Mouse (Mus musculus): ENCODE measurements around the gene Slc35a3. TPM values are rescaled to one million over a fixed set of nuclear protein-coding genes. Genes with fewer than 3 reads are reported as not detected.
"Not testable (repeated sequence)": the region's sequence is repeated elsewhere in the genome, so short reads cannot be mapped to it uniquely, and the experiment has no call there.

The Slc35a3 gene
- polyA plus RNA-seq, 1 experiment from 2014 or later, result 10.3 TPM

GRCm38 (mm10) chr3:116661870-116662414 lies 50.7 kb downstream of the Slc35a3 start:
- WGBS, result under 1% methylated on average over 55 of the region's 68 CpGs
- peak; percentile 46 for DNase-seq (ENCODE audit: low spot score)
- no peaks in the 10 kb centered on the region for H3K9me3 ChIP-seq (ENCODE audit: control insufficient read depth, low read length)
- H3K27ac ChIP-seq, result peak overlapping the region; percentile 95
- peak overlapping the region; percentile 98 for H3K9ac ChIP-seq
- H3K36me3 ChIP-seq (replicated peaks; ENCODE audit: control insufficient read depth, insufficient read depth), result no peaks in the 10 kb centered on the region
- H3K4me1 ChIP-seq (replicated peaks; ENCODE audit: control insufficient read depth, insufficient read depth, low read length), result peaks cover 29% of the 10 kb centered on the region
- H3K4me3 ChIP-seq (replicated peaks; ENCODE audit: low read length), result peak overlapping the region; percentile 74
- peak; percentile 87 for ATAC-seq (ENCODE audit: low FRiP score)
- H3K27me3 ChIP-seq (ENCODE audit: control insufficient read depth, insufficient read depth, low read length), result no peaks in the 10 kb centered on the region
- H3K4me2 ChIP-seq (replicated peaks), result peak overlapping the region; percentile 78

GRCm38 (mm10) chr3:116661288-116661869 lies 51.3 kb downstream of the Slc35a3 start:
- Histone ChIP-seq H3K4me1 (replicated peaks; ENCODE audit: control insufficient read depth, insufficient read depth, low read length) (peaks cover 34% of the 10 kb centered on the region), H3K27me3 (ENCODE audit: control insufficient read depth, insufficient read depth, low read length) (no peaks in the 10 kb centered on the region), H3K4me2 (replicated peaks) (peak overlapping the region; percentile 78), H3K36me3 (replicated peaks; ENCODE audit: control insufficient read depth, insufficient read depth) (no peaks in the 10 kb centered on the region), H3K4me3 (replicated peaks; ENCODE audit: low read length) (peak overlapping the region; percentile 74), H3K9ac (peak overlapping the region; percentile 98), H3K27ac (peak overlapping the region; percentile 95), H3K9me3 (ENCODE audit: control insufficient read depth, low read length) (no peaks in the 10 kb centered on the region)
- ATAC-seq (ENCODE audit: low FRiP score) (no peak), DNase-seq (ENCODE audit: low spot score) (no peak)
- 7% methylated on average over 16 of the region's 16 CpGs for WGBS

- Histone ChIP-seq H3K4me1 (replicated peaks; ENCODE audit: control insufficient read depth, insufficient read depth, low read length) (peaks cover 34% of the 10 kb centered on the region), H3K27ac (no peak overlapping the region), H3K27me3 (ENCODE audit: control insufficient read depth, insufficient read depth, low read length) (no peaks in the 10 kb centered on the region), H3K9ac (no peak overlapping the region), H3K36me3 (replicated peaks; ENCODE audit: control insufficient read depth, insufficient read depth) (no peaks in the 10 kb centered on the region), H3K4me2 (replicated peaks) (no peak overlapping the region), H3K4me3 (replicated peaks; ENCODE audit: low read length) (no peak overlapping the region), H3K9me3 (ENCODE audit: control insufficient read depth, low read length) (no peaks in the 10 kb centered on the region)
- WGBS, result 81% methylated on average over 13 of the region's 13 CpGs
- no peak for DNase-seq (ENCODE audit: low spot score)
- no peak for ATAC-seq (ENCODE audit: low FRiP score)
Observed at GRCm38 (mm10) chr3:116659856-116660430, 52.7 kb downstream of the Slc35a3 start.

- Histone ChIP-seq H3K4me1 (replicated peaks; ENCODE audit: control insufficient read depth, insufficient read depth, low read length) (peaks cover 34% of the 10 kb centered on the region), H3K9ac (no peak overlapping the region), H3K4me2 (replicated peaks) (no peak overlapping the region), H3K27ac (no peak overlapping the region), H3K27me3 (ENCODE audit: control insufficient read depth, insufficient read depth, low read length) (no peaks in the 10 kb centered on the region), H3K36me3 (replicated peaks; ENCODE audit: control insufficient read depth, insufficient read depth) (no peaks in the 10 kb centered on the region), H3K9me3 (ENCODE audit: control insufficient read depth, low read length) (no peaks in the 10 kb centered on the region), H3K4me3 (replicated peaks; ENCODE audit: low read length) (no peak overlapping the region)
- DNase-seq (ENCODE audit: low spot score), result no peak
- WGBS, result 80% methylated on average over 15 of the region's 15 CpGs
- no peak for ATAC-seq (ENCODE audit: low FRiP score)
Observed at GRCm38 (mm10) chr3:116658928-116659565, 53.6 kb downstream of the Slc35a3 start.

GRCm38 (mm10) chr3:116656184-116656965 lies 56.3 kb downstream of the Slc35a3 start:
- WGBS, result 80% methylated on average over 7 of the region's 7 CpGs
- Histone ChIP-seq H3K36me3 (replicated peaks; ENCODE audit: control insufficient read depth, insufficient read depth) (no peaks in the 10 kb centered on the region), H3K27me3 (ENCODE audit: control insufficient read depth, insufficient read depth, low read length) (no peaks in the 10 kb centered on the region), H3K27ac (no peak overlapping the region), H3K9me3 (ENCODE audit: control insufficient read depth, low read length) (no peaks in the 10 kb centered on the region), H3K4me2 (replicated peaks) (no peak overlapping the region), H3K4me3 (replicated peaks; ENCODE audit: low read length) (no peak overlapping the region), H3K9ac (no peak overlapping the region), H3K4me1 (replicated peaks; ENCODE audit: control insufficient read depth, insufficient read depth, low read length) (peaks cover 41% of the 10 kb centered on the region)
- ATAC-seq (ENCODE audit: low FRiP score) (no peak), DNase-seq (ENCODE audit: low spot score) (no peak)

- H3K4me1 ChIP-seq (replicated peaks; ENCODE audit: control insufficient read depth, insufficient read depth, low read length), result 0 out of 2 replicates have a peak, but pooled peaks cover 18% of the 10 kb centered on the region
- WGBS, result 94% methylated on average over 10 of the region's 11 CpGs
- not testable (repeated sequence) for DNase-seq (ENCODE audit: low spot score); ATAC-seq (ENCODE audit: low FRiP score); H3K4me3 ChIP-seq (replicated peaks; ENCODE audit: low read length); H3K9ac ChIP-seq; H3K27me3 ChIP-seq (ENCODE audit: control insufficient read depth, insufficient read depth, low read length); H3K9me3 ChIP-seq (ENCODE audit: control insufficient read depth, low read length); H3K4me2 ChIP-seq (replicated peaks); H3K36me3 ChIP-seq (replicated peaks; ENCODE audit: control insufficient read depth, insufficient read depth); H3K27ac ChIP-seq
Observed at GRCm38 (mm10) chr3:116654051-116654450, 58.6 kb downstream of the Slc35a3 start.

GRCm38 (mm10) chr3:116653278-116653945 lies 59.2 kb downstream of the Slc35a3 start:
- Histone ChIP-seq H3K4me3 (replicated peaks; ENCODE audit: low read length) (no peak overlapping the region), H3K27ac (no peak overlapping the region), H3K4me1 (replicated peaks; ENCODE audit: control insufficient read depth, insufficient read depth, low read length) (0 out of 2 replicates have a peak, but pooled peaks cover 14% of the 10 kb centered on the region), H3K9ac (no peak overlapping the region), H3K9me3 (ENCODE audit: control insufficient read depth, low read length) (no peaks in the 10 kb centered on the region), H3K36me3 (replicated peaks; ENCODE audit: control insufficient read depth, insufficient read depth) (peaks cover 10% of the 10 kb centered on the region; the same call in 1 of the 2 replicates), H3K27me3 (ENCODE audit: control insufficient read depth, insufficient read depth, low read length) (no peaks in the 10 kb centered on the region), H3K4me2 (replicated peaks) (no peak overlapping the region)
- ATAC-seq (ENCODE audit: low FRiP score) (no peak), DNase-seq (ENCODE audit: low spot score) (no peak)
- 69% methylated on average over 5 of the region's 5 CpGs for WGBS

GRCm38 (mm10) chr3:116652033-116652446 lies 60.6 kb downstream of the Slc35a3 start:
- Histone ChIP-seq H3K27me3 (ENCODE audit: control insufficient read depth, insufficient read depth, low read length) (no peaks in the 10 kb centered on the region), H3K4me2 (replicated peaks) (no peak overlapping the region), H3K9me3 (ENCODE audit: control insufficient read depth, low read length) (no peaks in the 10 kb centered on the region), H3K9ac (no peak overlapping the region), H3K27ac (no peak overlapping the region), H3K4me3 (replicated peaks; ENCODE audit: low read length) (no peak overlapping the region), H3K4me1 (replicated peaks; ENCODE audit: control insufficient read depth, insufficient read depth, low read length) (0 out of 2 replicates have a peak, but pooled peaks cover 14% of the 10 kb centered on the region), H3K36me3 (replicated peaks; ENCODE audit: control insufficient read depth, insufficient read depth) (peaks cover 18% of the 10 kb centered on the region)
- ATAC-seq (ENCODE audit: low FRiP score) (no peak; the same call in 1 of the 2 replicates), DNase-seq (ENCODE audit: low spot score) (no peak)
- 42% methylated on average over 3 of the region's 3 CpGs for WGBS

All from hindbrain, embryonic 14.5 days (tissue).